27 mouse cellular contexts compared by ENCODE assay signal in genomic region chr9:88220360-88220759, GRCm38 (mm10).
A peak's percentile ranks its signal among the peaks of the same experiment; 100 is the strongest.
DNase-seq lines count a peak whose midpoint lies in the region; ATAC-seq and TF ChIP-seq lines count a peak whose summit lies in the region.
"Had no signal": no experiment of that assay in that cellular context is flagged by ENCODE, and none has a peak within 500 bp of the region (broad histone marks: within the 10 kb centered on the region; RNA-seq: fewer than 3 reads in every experiment).

No protein-coding gene starts in this region.

- 0 out of 2 replicates have a peak, but pooled peaks have one; percentile 15 for ATAC-seq in midbrain, postnatal 0 days (ENCODE audit: low FRiP score)
- no peak for ATAC-seq in midbrain, embryonic 15.5 days (replicated peaks)
- peak; percentile 59 for ATAC-seq in embryonic facial prominence, embryonic 15.5 days (ENCODE audit: insufficient number of reproducible peaks, low FRiP score, low TSS enrichment, low read depth)
- ATAC-seq in limb, embryonic 13.5 days (ENCODE audit: low FRiP score, low read depth) = peak; percentile 24; the same call in 1 of the 2 replicates
- ATAC-seq: activated CD4-positive, CD25-positive, alpha-beta regulatory T cell, adult 4 months; CD4-positive, CD25-positive, alpha-beta regulatory T cell, adult 4 months; forebrain, embryonic 15.5 days; hindbrain, embryonic 16.5 days; intestine, embryonic 15.5 days had no signal

- no peaks in the 10 kb centered on the region for H3K36me3 ChIP-seq in midbrain, postnatal 0 days (ENCODE audit: insufficient read depth, low read length)
- no peaks in the 10 kb centered on the region for H3K36me3 ChIP-seq in midbrain, embryonic 15.5 days (replicated peaks)
- H3K36me3 ChIP-seq in embryonic facial prominence, embryonic 15.5 days = no peaks in the 10 kb centered on the region
- H3K36me3 ChIP-seq in limb, embryonic 13.5 days = no peaks in the 10 kb centered on the region
- H3K36me3 ChIP-seq: embryonic facial prominence, embryonic 12.5 days; forebrain, embryonic 12.5 days; forebrain, embryonic 15.5 days; heart, embryonic 12.5 days; heart, embryonic 15.5 days; hindbrain, embryonic 10.5 days; hindbrain, embryonic 13.5 days; intestine, embryonic 15.5 days had no signal

- WGBS in midbrain, postnatal 0 days = 80% methylated on average over 3 of the region's 3 CpGs
- 71% methylated on average over 3 of the region's 3 CpGs for WGBS in midbrain, embryonic 15.5 days
- 35% methylated on average over 3 of the region's 3 CpGs for WGBS in embryonic facial prominence, embryonic 15.5 days
- 38% methylated on average over 3 of the region's 3 CpGs for WGBS in limb, embryonic 13.5 days

- H3K27ac ChIP-seq in midbrain, postnatal 0 days (ENCODE audit: low read depth, low read length) = no peak overlapping the region
- H3K27ac ChIP-seq in midbrain, embryonic 15.5 days = no peak overlapping the region
- no peak overlapping the region for H3K27ac ChIP-seq in embryonic facial prominence, embryonic 15.5 days (replicated peaks)
- H3K27ac ChIP-seq in limb, embryonic 13.5 days = no peak overlapping the region
- H3K27ac ChIP-seq: embryonic facial prominence, embryonic 12.5 days; forebrain, embryonic 12.5 days; forebrain, embryonic 15.5 days; heart, embryonic 15.5 days; hindbrain, embryonic 10.5 days; hindbrain, embryonic 13.5 days; intestine, embryonic 15.5 days had no signal

- H3K4me2 ChIP-seq in midbrain, postnatal 0 days (ENCODE audit: low read depth, low read length, poor library complexity, severe bottlenecking) = no peak overlapping the region
- no peak overlapping the region for H3K4me2 ChIP-seq in midbrain, embryonic 15.5 days
- no peak overlapping the region; the same call in 1 of the 2 replicates for H3K4me2 ChIP-seq in embryonic facial prominence, embryonic 15.5 days (replicated peaks)
- H3K4me2 ChIP-seq in limb, embryonic 13.5 days (replicated peaks) = no peak overlapping the region
- H3K4me2 ChIP-seq: embryonic facial prominence, embryonic 12.5 days; forebrain, embryonic 12.5 days; forebrain, embryonic 15.5 days; heart, embryonic 12.5 days; heart, embryonic 15.5 days; hindbrain, embryonic 13.5 days; intestine, embryonic 15.5 days had no signal

- H3K27me3 ChIP-seq in midbrain, postnatal 0 days (ENCODE audit: insufficient read depth, low read length) = no peaks in the 10 kb centered on the region
- no peaks in the 10 kb centered on the region for H3K27me3 ChIP-seq in midbrain, embryonic 15.5 days (replicated peaks)
- H3K27me3 ChIP-seq in embryonic facial prominence, embryonic 15.5 days = 0 out of 2 replicates have a peak, but pooled peaks cover 5% of the 10 kb centered on the region
- peaks cover 22% of the 10 kb centered on the region for H3K27me3 ChIP-seq in limb, embryonic 13.5 days
- H3K27me3 ChIP-seq: embryonic facial prominence, embryonic 12.5 days; forebrain, embryonic 12.5 days; forebrain, embryonic 15.5 days; hindbrain, embryonic 13.5 days had no signal

- no peak for TF ChIP-seq CTCF in midbrain, postnatal 0 days (IDR thresholded peaks at IDR 0.05)

- H3K9ac ChIP-seq in midbrain, postnatal 0 days (replicated peaks; ENCODE audit: low read length, poor library complexity, severe bottlenecking) = no peak overlapping the region
- H3K9ac ChIP-seq in midbrain, embryonic 15.5 days = no peak overlapping the region
- no peak overlapping the region for H3K9ac ChIP-seq in embryonic facial prominence, embryonic 15.5 days
- no peak overlapping the region for H3K9ac ChIP-seq in limb, embryonic 13.5 days
- H3K9ac ChIP-seq: embryonic facial prominence, embryonic 12.5 days; forebrain, embryonic 12.5 days; forebrain, embryonic 15.5 days; heart, embryonic 12.5 days; heart, embryonic 15.5 days; hindbrain, embryonic 13.5 days; intestine, embryonic 15.5 days had no signal

- no peak for DNase-seq in midbrain, postnatal 0 days (ENCODE audit: low spot score)
- DNase-seq in lung, postnatal 10 days = no peak
- DNase-seq in layer of hippocampus, adult 11-12 months (ENCODE audit: low spot score) = no peak
- DNase-seq: adrenal gland, adult 8-10 months; adrenal gland, postnatal 25 days; cerebellum, adult 11-12 months; cerebellum, adult 8-10 months; cerebellum, postnatal 10 days; cerebellum, postnatal 36 days; embryo, embryonic 11 days; gastrocnemius, postnatal 25 days; heart, postnatal 10 days; heart, postnatal 36 days had no signal

- H3K4me3 ChIP-seq in midbrain, postnatal 0 days (ENCODE audit: low read depth, low read length) = no peak overlapping the region
- H3K4me3 ChIP-seq in midbrain, embryonic 15.5 days = no peak overlapping the region
- H3K4me3 ChIP-seq in embryonic facial prominence, embryonic 15.5 days (replicated peaks) = no peak overlapping the region
- no peak overlapping the region for H3K4me3 ChIP-seq in limb, embryonic 13.5 days
- H3K4me3 ChIP-seq: embryonic facial prominence, embryonic 12.5 days; forebrain, embryonic 12.5 days; forebrain, embryonic 15.5 days; heart, embryonic 12.5 days; heart, embryonic 15.5 days; hindbrain, embryonic 10.5 days; hindbrain, embryonic 13.5 days; intestine, embryonic 15.5 days had no signal

- H3K9me3 ChIP-seq in midbrain, postnatal 0 days (ENCODE audit: low read length) = no peaks in the 10 kb centered on the region
- H3K9me3 ChIP-seq in midbrain, embryonic 15.5 days = no peaks in the 10 kb centered on the region
- H3K9me3 ChIP-seq in embryonic facial prominence, embryonic 15.5 days (replicated peaks) = no peaks in the 10 kb centered on the region
- no peaks in the 10 kb centered on the region for H3K9me3 ChIP-seq in limb, embryonic 13.5 days
- H3K9me3 ChIP-seq: embryonic facial prominence, embryonic 12.5 days; forebrain, embryonic 12.5 days; forebrain, embryonic 15.5 days; heart, embryonic 15.5 days; hindbrain, embryonic 10.5 days; hindbrain, embryonic 13.5 days; intestine, embryonic 15.5 days had no signal

- H3K4me1 ChIP-seq in midbrain, postnatal 0 days (ENCODE audit: insufficient read depth, low read length) = no peaks in the 10 kb centered on the region
- no peaks in the 10 kb centered on the region for H3K4me1 ChIP-seq in midbrain, embryonic 15.5 days
- 0 out of 2 replicates have a peak, but pooled peaks cover 4% of the 10 kb centered on the region for H3K4me1 ChIP-seq in embryonic facial prominence, embryonic 15.5 days
- peaks cover 18% of the 10 kb centered on the region for H3K4me1 ChIP-seq in limb, embryonic 13.5 days
- H3K4me1 ChIP-seq: embryonic facial prominence, embryonic 12.5 days; forebrain, embryonic 12.5 days; forebrain, embryonic 15.5 days; heart, embryonic 12.5 days; heart, embryonic 15.5 days; hindbrain, embryonic 13.5 days; intestine, embryonic 15.5 days had no signal
